ENCODE assay signal across 8 mouse cellular contexts in the genomic region with DNA sequence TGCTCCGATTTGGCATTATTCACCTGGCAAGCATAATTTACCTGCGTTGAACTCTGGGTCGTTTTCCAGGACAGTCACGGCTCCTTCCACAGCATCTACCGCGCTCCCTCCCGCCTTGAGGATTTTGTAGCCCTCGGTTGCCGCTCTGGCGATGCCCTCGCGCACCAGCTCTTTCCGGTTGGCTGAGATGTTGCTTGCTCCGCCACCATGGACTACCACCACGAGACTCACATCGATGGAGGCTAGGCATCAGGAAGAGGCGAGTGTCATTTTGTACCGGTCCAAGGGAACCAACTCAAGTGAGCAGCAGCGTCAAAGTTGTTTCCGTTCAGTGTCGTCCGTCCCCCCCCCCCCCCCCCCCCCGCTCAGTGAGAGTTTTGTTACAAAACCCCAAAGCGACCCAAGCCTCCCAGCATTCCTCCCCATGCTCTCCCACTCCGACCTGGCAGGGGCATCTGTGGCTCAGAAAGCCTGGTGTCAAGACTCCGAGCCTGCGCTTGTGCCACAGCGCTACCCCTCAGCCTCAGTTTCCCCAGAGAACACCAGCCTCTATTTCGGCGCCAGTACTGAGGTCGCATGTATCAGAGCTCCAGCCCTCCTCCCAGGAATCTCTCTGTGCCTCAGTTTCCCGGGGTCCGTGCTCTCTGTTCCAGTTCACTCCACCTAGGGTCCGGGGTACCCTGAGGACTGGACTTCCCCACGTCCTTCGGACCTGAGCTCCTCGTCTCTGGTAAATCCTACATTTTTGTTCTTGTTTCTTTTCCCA. TPM values are rescaled to one million over a fixed set of nuclear protein-coding genes. Genes with fewer than 3 reads are reported as not detected.
A peak's percentile ranks its signal among the peaks of the same experiment; 100 is the strongest.
DNase-seq lines count a peak whose midpoint lies in the region; ATAC-seq lines count a peak whose summit lies in the region.

No protein-coding gene starts in this region.

- H3K9me3 ChIP-seq in forebrain, embryonic 10.5 days: no peaks in the 10 kb centered on the region
- no peaks in the 10 kb centered on the region for H3K9me3 ChIP-seq in intestine, embryonic 14.5 days (ENCODE audit: control insufficient read depth, low read length)
- H3K9me3 ChIP-seq in liver, embryonic 16.5 days (replicated peaks; ENCODE audit: control insufficient read depth, low read length): no peaks in the 10 kb centered on the region
- H3K9me3 ChIP-seq in neural tube, embryonic 14.5 days (ENCODE audit: control insufficient read depth, low read length): no peaks in the 10 kb centered on the region

- 2% methylated on average over 34 of the region's 37 CpGs for WGBS in forebrain, embryonic 10.5 days
- WGBS in intestine, embryonic 14.5 days: 2% methylated on average over 32 of the region's 37 CpGs
- under 1% methylated on average over 36 of the region's 37 CpGs for WGBS in liver, embryonic 16.5 days (ENCODE audit: insufficient replicate concordance)
- WGBS in neural tube, embryonic 14.5 days: 2% methylated on average over 35 of the region's 37 CpGs

- H3K9ac ChIP-seq in intestine, embryonic 14.5 days (ENCODE audit: low read length): peak overlapping the region; percentile 65
- peak overlapping the region; percentile 52 for H3K9ac ChIP-seq in liver, embryonic 16.5 days (ENCODE audit: low read depth, low read length)
- H3K9ac ChIP-seq in neural tube, embryonic 14.5 days (replicated peaks; ENCODE audit: low read depth, low read length): peak overlapping the region; percentile 68

- H3K4me3 ChIP-seq in brown adipose tissue, adult 24 weeks (ENCODE audit: insufficient read depth, low read depth, low read length): peak overlapping the region; percentile 71
- peak overlapping the region; percentile 80 for H3K4me3 ChIP-seq in forebrain, embryonic 10.5 days
- H3K4me3 ChIP-seq in intestine, embryonic 14.5 days (ENCODE audit: low read depth, low read length): peak overlapping the region; percentile 79
- peak overlapping the region; percentile 67 for H3K4me3 ChIP-seq in liver, embryonic 16.5 days (ENCODE audit: low read depth, low read length)
- peak overlapping the region; percentile 72 for H3K4me3 ChIP-seq in neural tube, embryonic 14.5 days (ENCODE audit: low read depth, low read length)

- H3K36me3 ChIP-seq in forebrain, embryonic 10.5 days (replicated peaks): peaks cover 5% of the 10 kb centered on the region
- no peaks in the 10 kb centered on the region for H3K36me3 ChIP-seq in intestine, embryonic 14.5 days (ENCODE audit: control insufficient read depth, insufficient read depth, low read length)
- no peaks in the 10 kb centered on the region for H3K36me3 ChIP-seq in liver, embryonic 16.5 days (ENCODE audit: control insufficient read depth, insufficient read depth)
- no peaks in the 10 kb centered on the region for H3K36me3 ChIP-seq in neural tube, embryonic 14.5 days (ENCODE audit: control insufficient read depth, insufficient read depth, low read length)

- H3K27me3 ChIP-seq in forebrain, embryonic 10.5 days (ENCODE audit: poor library complexity, severe bottlenecking): no peaks in the 10 kb centered on the region
- H3K27me3 ChIP-seq in intestine, embryonic 14.5 days (replicated peaks; ENCODE audit: control insufficient read depth, insufficient read depth, low read length): no peaks in the 10 kb centered on the region
- H3K27me3 ChIP-seq in liver, embryonic 16.5 days (ENCODE audit: control insufficient read depth, insufficient read depth, low read depth, low read length): no peaks in the 10 kb centered on the region
- H3K27me3 ChIP-seq in neural tube, embryonic 14.5 days (ENCODE audit: control insufficient read depth, insufficient read depth, low read length): no peaks in the 10 kb centered on the region

- peak; percentile 72 for ATAC-seq in intestine, embryonic 14.5 days (replicated peaks; ENCODE audit: low FRiP score, low TSS enrichment, low read depth)
- ATAC-seq in liver, embryonic 16.5 days (ENCODE audit: low read depth): peak; percentile 38
- peak; percentile 79 for ATAC-seq in neural tube, embryonic 14.5 days (ENCODE audit: low read depth)

- H3K4me1 ChIP-seq in brown adipose tissue, adult 24 weeks (ENCODE audit: control insufficient read depth, insufficient read depth, insufficient read length, low read length): no peaks in the 10 kb centered on the region
- peaks cover 25% of the 10 kb centered on the region for H3K4me1 ChIP-seq in forebrain, embryonic 10.5 days
- peaks cover 6% of the 10 kb centered on the region; the same call in 1 of the 2 replicates for H3K4me1 ChIP-seq in intestine, embryonic 14.5 days (replicated peaks; ENCODE audit: control insufficient read depth, insufficient read depth, low read length)
- H3K4me1 ChIP-seq in liver, embryonic 16.5 days (ENCODE audit: control insufficient read depth, low read depth, low read length): peaks cover 11% of the 10 kb centered on the region; the same call in 1 of the 2 replicates
- 0 out of 2 replicates have a peak, but pooled peaks cover 2% of the 10 kb centered on the region for H3K4me1 ChIP-seq in neural tube, embryonic 14.5 days (ENCODE audit: control insufficient read depth, insufficient read depth, low read length)

- H3K4me2 ChIP-seq in intestine, embryonic 14.5 days (ENCODE audit: low read length): peak overlapping the region; percentile 99
- H3K4me2 ChIP-seq in liver, embryonic 16.5 days (ENCODE audit: low read depth, low read length): peak overlapping the region; percentile 84
- H3K4me2 ChIP-seq in neural tube, embryonic 14.5 days (ENCODE audit: low read depth, low read length): peak overlapping the region; percentile 91

- DNase-seq in layer of hippocampus, postnatal 36 days: peak; percentile 31 to 38
- no peak for DNase-seq in layer of hippocampus, postnatal 25 days (ENCODE audit: extremely low spot score in 1 of 2, low spot score in 1 of 2)
- DNase-seq in forebrain, embryonic 10.5 days (ENCODE audit: extremely low spot score, low spot score): peak; percentile 41
- DNase-seq in intestine, embryonic 14.5 days (ENCODE audit: low spot score): peak; percentile 68
- peak; percentile 59 for DNase-seq in thymus, postnatal 4 days

- H3K27ac ChIP-seq in brown adipose tissue, adult 24 weeks (replicated peaks; ENCODE audit: low read depth, low read length): 0 out of 2 replicates have a peak overlapping the region, but pooled peaks have one; percentile 2
- H3K27ac ChIP-seq in forebrain, embryonic 10.5 days: peak overlapping the region; percentile 88
- H3K27ac ChIP-seq in intestine, embryonic 14.5 days (ENCODE audit: low read depth): no peak overlapping the region
- no peak overlapping the region for H3K27ac ChIP-seq in liver, embryonic 16.5 days (ENCODE audit: low read length)
- H3K27ac ChIP-seq in neural tube, embryonic 14.5 days (ENCODE audit: low read depth, low read length): peak overlapping the region; percentile 48

RNA-seq across cellular contexts. Expression of gene Asrgl1, which starts 0.5 kb away (rescaled TPM):
- total RNA-seq in layer of hippocampus, postnatal 36 days (2021): 100 to 1,000 TPM; 134 to 156 TPM
- total RNA-seq in layer of hippocampus, postnatal 25 days (2021): 100 to 1,000 TPM; 142 to 167 TPM
- 9.2 and 10.1 TPM in 2 replicates for polyA plus RNA-seq in brown adipose tissue, adult 24 weeks (2012; ENCODE audit: insufficient read depth, insufficient read length, missing spikeins)
- 17.8 and 25.5 TPM in 2 replicates for polyA plus RNA-seq in forebrain, embryonic 10.5 days (2016; fragmentation: Nextera tagmentation; extraction: Ambion mirVana)
- 10.7 and 11.7 TPM in 2 replicates for polyA plus RNA-seq in intestine, embryonic 14.5 days (2014; fragmentation: Nextera tagmentation; extraction: Ambion mirVana)
- 6.4 and 8.0 TPM in 2 replicates for polyA plus RNA-seq in liver, embryonic 16.5 days (2015; fragmentation: Nextera tagmentation; extraction: Ambion mirVana)
- 22.3 and 31.3 TPM in 2 replicates for polyA plus RNA-seq in neural tube, embryonic 14.5 days (2014; fragmentation: Nextera tagmentation; extraction: Ambion mirVana)

RNA-seq across cellular contexts. Expression of gene Scgb1a1, which starts 47.2 kb away (rescaled TPM):
- not detected for total RNA-seq in layer of hippocampus, postnatal 36 days (2021)
- total RNA-seq in layer of hippocampus, postnatal 25 days (2021): not detected
- not detected in 2 replicates for polyA plus RNA-seq in brown adipose tissue, adult 24 weeks (2012; ENCODE audit: insufficient read depth, insufficient read length, missing spikeins)
- polyA plus RNA-seq in forebrain, embryonic 10.5 days (2016; fragmentation: Nextera tagmentation; extraction: Ambion mirVana): not detected in 2 replicates
- not detected in 2 replicates for polyA plus RNA-seq in intestine, embryonic 14.5 days (2014; fragmentation: Nextera tagmentation; extraction: Ambion mirVana)
- polyA plus RNA-seq in liver, embryonic 16.5 days (2015; fragmentation: Nextera tagmentation; extraction: Ambion mirVana): not detected in 2 replicates
- not detected in 2 replicates for polyA plus RNA-seq in neural tube, embryonic 14.5 days (2014; fragmentation: Nextera tagmentation; extraction: Ambion mirVana)

Comparison
In these comparisons a context has a peak if more than half of its experiments do, and no peak if none do; other contexts are left out.
1. DNase-seq: peak in layer of hippocampus, postnatal 36 days (2 of 2), forebrain, embryonic 10.5 days (single experiment), intestine, embryonic 14.5 days (single experiment) and thymus, postnatal 4 days (single experiment); none in layer of hippocampus, postnatal 25 days (0 of 2).
2. H3K27ac ChIP-seq: peak in brown adipose tissue, adult 24 weeks (single experiment), forebrain, embryonic 10.5 days (single experiment) and neural tube, embryonic 14.5 days (single experiment); none in intestine, embryonic 14.5 days (single experiment) and liver, embryonic 16.5 days (single experiment).
3. Peak in every context shown above with its lines, with median percentiles within 50 percentile points of each other: H3K4me3 ChIP-seq, ATAC-seq, H3K4me2 ChIP-seq and H3K9ac ChIP-seq.